Mouse (Mus musculus) liver, adult 2 months (tissue): ENCODE measurements at regions not wholly inside any gene's neighbourhood (a gene's known extent, or its start where the extent isn't known, plus 50 kb on each side); places are given as distances from the start of the nearest gene placed in this dataset.

Experiments used
- DNase-seq: peaks from one replicate; pipeline ENCODE4 v3.0.0-alpha.2; 2011; ENCODE audit warnings: low read depth, low spot score; ENCODE audit errors: extremely low read depth
- H3K27ac ChIP-seq: fragments of 200-500 bp; replicated peaks from 2 replicates; pipeline ENCODE4 v1.5.1; 2012; ENCODE audit warnings: low read depth, mild to moderate bottlenecking, control low read depth, inconsistent platforms, low read length; ENCODE audit not compliant: insufficient read depth
- H3K27me3 ChIP-seq: fragments of 200-500 bp; 2 replicates; pipeline ENCODE4 v1.6.1; 2012; ENCODE audit warnings: mild to moderate bottlenecking, moderate library complexity, low read length, inconsistent platforms; ENCODE audit not compliant: control insufficient read depth, insufficient read depth
- H3K36me3 ChIP-seq: fragments of 200-500 bp; 2 replicates; pipeline ENCODE4 v1.6.1; 2012; ENCODE audit warnings: low read length, inconsistent platforms; ENCODE audit not compliant: control insufficient read depth, insufficient read depth
- H3K4me1 ChIP-seq: fragments of 200-500 bp; 2 replicates; pipeline ENCODE4 v1.6.1; 2011; ENCODE audit warnings: low read length; ENCODE audit not compliant: control insufficient read depth, insufficient read depth
- H3K4me3 ChIP-seq: fragments of 200-500 bp; 2 replicates; pipeline ENCODE4 v1.5.1; 2011; ENCODE audit warnings: low read depth, mild to moderate bottlenecking, control low read depth, low read length, moderate library complexity; ENCODE audit not compliant: insufficient read depth
- H3K79me2 ChIP-seq: fragments of 200-500 bp; 2 replicates; pipeline ENCODE4 v1.6.1; 2012; ENCODE audit warnings: inconsistent platforms, mild to moderate bottlenecking, low read length, moderate library complexity; ENCODE audit not compliant: control insufficient read depth, insufficient read depth
- H3K9ac ChIP-seq: fragments of 200-500 bp; 2 replicates; pipeline ENCODE4 v1.6.1; 2012; ENCODE audit warnings: low read depth, mild to moderate bottlenecking, control low read depth, inconsistent platforms, low read length
- CTCF ChIP-seq: fragments of 200-500 bp; IDR thresholded peaks from 2 replicates; pipeline ENCODE4 v1.5.1; 2011; ENCODE audit warnings: low read depth, low read length, control low read depth
- POLR2A ChIP-seq: fragments of 200-500 bp; IDR thresholded peaks from 2 replicates; pipeline ENCODE4 v1.6.1; 2011; ENCODE audit warnings: low read length, control low read depth; ENCODE audit not compliant: insufficient read depth; ENCODE audit errors: extremely low read depth
- WGBS: fragments of 180-500 bp; shearing (Covaris S2); methylation state at CpG from one replicate; pipeline ENCODE4 v1.1.7; 2018; 5-methylcytosine and 5-hydroxymethylcytosine counted together

DNA sequence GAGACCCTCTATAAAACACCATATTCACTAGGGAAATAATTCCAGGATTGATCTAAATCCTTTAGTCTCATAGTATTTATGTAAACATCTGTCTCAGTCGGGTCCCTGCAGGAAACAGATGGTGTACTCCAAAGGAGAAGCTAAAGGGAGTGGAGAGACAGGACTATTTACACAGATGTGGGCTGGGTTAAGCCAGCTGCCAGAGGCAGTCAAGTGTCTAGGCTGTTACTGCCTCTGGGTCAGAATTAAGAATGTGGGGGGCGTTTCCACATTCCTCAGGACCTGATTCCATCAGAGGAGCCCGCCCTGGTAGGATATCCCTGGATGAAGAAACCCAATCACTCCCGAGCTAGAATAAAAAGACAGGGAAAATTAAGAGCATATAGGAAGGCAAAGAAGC is 380.2 kb upstream of the Auts2 start:
- no peak for TF ChIP-seq POLR2A
- TF ChIP-seq CTCF, result no peak
- H3K4me1 ChIP-seq, result no peaks in the 10 kb centered on the region
- 26% methylated on average over 4 of the region's 4 CpGs for WGBS
- H3K79me2 ChIP-seq, result no peaks in the 10 kb centered on the region
- H3K27ac ChIP-seq, result no peak overlapping the region
- H3K9ac ChIP-seq, result no peak overlapping the region
- no peaks in the 10 kb centered on the region for H3K27me3 ChIP-seq
- DNase-seq, result no peak
- no peak overlapping the region for H3K4me3 ChIP-seq
- no peaks in the 10 kb centered on the region for H3K36me3 ChIP-seq

DNA sequence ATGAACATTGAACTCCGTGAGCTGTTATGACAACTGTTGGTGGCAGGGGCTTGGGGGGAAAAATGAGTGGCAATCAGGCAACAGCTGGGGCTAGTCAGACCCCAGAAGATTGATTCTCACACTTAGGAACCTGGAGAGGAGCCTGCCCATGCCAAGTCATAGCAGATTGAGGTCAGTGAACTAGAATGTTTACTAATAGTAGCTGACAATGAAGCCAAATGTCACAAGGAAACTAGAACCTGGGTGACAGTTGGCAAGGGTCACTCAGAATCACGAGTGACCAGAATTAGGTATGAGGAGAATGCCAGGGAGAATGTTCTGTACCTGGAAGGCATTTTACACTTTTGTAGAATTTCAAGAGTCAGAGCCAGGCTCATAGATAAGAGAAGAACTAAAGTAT is 365.9 kb upstream of the Auts2 start:
- DNase-seq, result no peak
- TF ChIP-seq CTCF, result no peak
- TF ChIP-seq POLR2A, result no peak
- H3K79me2 ChIP-seq, result no peaks in the 10 kb centered on the region
- no peaks in the 10 kb centered on the region for H3K36me3 ChIP-seq
- no peaks in the 10 kb centered on the region for H3K27me3 ChIP-seq
- H3K4me1 ChIP-seq, result no peaks in the 10 kb centered on the region
- H3K9ac ChIP-seq, result no peak overlapping the region
- 73% methylated on average over 2 of the region's 2 CpGs for WGBS
- H3K27ac ChIP-seq, result no peak overlapping the region
- no peak overlapping the region for H3K4me3 ChIP-seq

DNA sequence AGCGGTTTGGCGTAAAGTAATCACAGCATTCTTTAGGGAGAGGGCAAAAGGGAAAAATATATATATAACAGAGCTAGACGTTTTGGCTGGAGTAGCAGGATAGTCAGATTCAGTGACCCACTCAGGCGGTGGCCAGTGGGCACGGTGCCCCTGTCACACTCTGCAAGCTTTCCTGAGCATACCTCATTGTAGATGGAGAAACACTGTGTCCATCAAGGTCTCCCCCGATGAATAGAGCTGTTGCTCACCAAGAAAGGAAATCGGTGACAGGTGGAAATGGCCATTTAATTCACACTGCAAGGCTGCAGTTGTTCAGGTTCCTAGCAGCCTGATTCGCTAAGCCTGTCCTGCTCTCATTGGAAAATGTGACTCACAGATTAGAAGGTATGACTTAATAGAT is 365.1 kb upstream of the Auts2 start:
- DNase-seq, result no peak
- Histone ChIP-seq H3K36me3 (no peaks in the 10 kb centered on the region), H3K27ac (no peak overlapping the region), H3K9ac (no peak overlapping the region), H3K27me3 (no peaks in the 10 kb centered on the region), H3K79me2 (no peaks in the 10 kb centered on the region), H3K4me1 (no peaks in the 10 kb centered on the region), H3K4me3 (no peak overlapping the region)
- no peak for TF ChIP-seq POLR2A
- TF ChIP-seq CTCF, result no peak
- WGBS, result 87% methylated on average over 8 of the region's 8 CpGs

DNA sequence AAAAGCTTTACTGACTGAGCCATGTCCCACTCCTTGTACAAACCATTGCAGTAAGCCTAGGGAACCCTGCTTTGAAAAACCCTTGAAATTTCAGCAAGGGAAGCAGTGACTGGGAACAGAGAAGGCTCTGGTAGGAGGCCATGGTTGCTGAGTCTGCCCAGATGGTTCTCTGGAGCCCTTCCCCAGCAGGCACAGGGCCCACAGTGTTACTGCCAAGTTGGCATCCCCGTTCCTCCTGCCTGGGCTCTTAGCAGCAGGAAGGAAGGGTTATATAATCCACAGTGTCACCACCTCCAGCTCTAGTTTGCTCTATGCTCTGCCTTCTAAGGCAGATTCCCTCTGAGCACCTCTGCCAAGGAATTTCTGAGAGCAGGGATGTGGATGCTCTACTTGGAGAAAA is 349.4 kb upstream of the Auts2 start:
- Histone ChIP-seq H3K27ac (no peak overlapping the region), H3K4me1 (no peaks in the 10 kb centered on the region), H3K4me3 (no peak overlapping the region), H3K9ac (no peak overlapping the region), H3K36me3 (no peaks in the 10 kb centered on the region), H3K27me3 (no peaks in the 10 kb centered on the region), H3K79me2 (no peaks in the 10 kb centered on the region)
- no peak for DNase-seq
- WGBS, result 57% methylated on average over 1 of the region's 1 CpGs
- no peak for TF ChIP-seq POLR2A
- no peak for TF ChIP-seq CTCF

DNA sequence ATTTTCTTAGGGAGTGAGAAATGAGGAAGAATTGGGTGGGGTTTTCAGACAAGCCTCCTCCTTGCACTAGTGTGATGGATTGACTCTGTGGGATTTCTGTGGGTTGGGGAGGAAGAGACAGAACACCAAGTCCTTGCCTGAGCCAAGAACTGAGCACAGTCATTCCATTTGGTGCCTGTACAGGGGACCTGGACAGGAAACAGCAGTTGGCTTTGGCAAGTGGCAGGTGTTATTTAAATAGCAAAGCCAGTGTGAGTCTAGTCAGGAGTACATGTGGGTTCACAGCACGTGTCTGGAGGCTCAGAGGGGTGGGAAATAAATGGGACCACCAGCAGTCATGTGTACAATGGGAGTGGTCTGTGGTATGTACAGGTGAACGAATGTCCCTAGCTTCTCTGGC is 341.0 kb upstream of the Auts2 start:
- no peak for TF ChIP-seq POLR2A
- no peak for TF ChIP-seq CTCF
- Histone ChIP-seq H3K36me3 (no peaks in the 10 kb centered on the region), H3K79me2 (no peaks in the 10 kb centered on the region), H3K27ac (no peak overlapping the region), H3K27me3 (no peaks in the 10 kb centered on the region), H3K4me3 (no peak overlapping the region), H3K4me1 (no peaks in the 10 kb centered on the region), H3K9ac (no peak overlapping the region)
- WGBS, result 62% methylated on average over 2 of the region's 2 CpGs
- DNase-seq, result no peak

DNA sequence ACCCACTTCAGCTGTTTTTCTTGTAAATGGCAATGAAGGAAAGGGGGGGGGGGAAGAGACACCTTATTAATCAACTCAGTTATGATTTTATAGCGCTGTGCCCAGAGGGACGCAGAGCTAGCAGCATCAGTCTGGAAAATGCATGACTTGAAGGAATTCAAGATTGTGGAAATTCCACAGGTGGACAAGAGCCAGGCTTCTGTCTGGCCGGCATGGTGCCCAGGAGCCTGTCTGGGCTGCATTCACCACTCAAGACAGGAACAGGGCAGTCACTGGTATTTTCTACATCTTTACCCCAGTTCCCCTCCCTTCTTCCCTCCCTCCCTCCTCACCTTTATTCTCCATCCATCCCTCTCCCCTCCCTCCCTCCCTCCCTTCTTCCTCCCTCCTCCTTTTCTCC is 339.1 kb upstream of the Auts2 start:
- H3K9ac ChIP-seq, result no peak overlapping the region
- 74% methylated on average over 3 of the region's 3 CpGs for WGBS
- H3K27me3 ChIP-seq, result no peaks in the 10 kb centered on the region
- no peak overlapping the region for H3K4me3 ChIP-seq
- H3K27ac ChIP-seq, result no peak overlapping the region
- H3K36me3 ChIP-seq, result no peaks in the 10 kb centered on the region
- H3K79me2 ChIP-seq, result no peaks in the 10 kb centered on the region
- no peaks in the 10 kb centered on the region for H3K4me1 ChIP-seq
- TF ChIP-seq CTCF (no peak), POLR2A (no peak)
- DNase-seq, result no peak
